Mouse (Mus musculus): ENCODE measurements at regions not wholly inside any gene's neighbourhood (a gene's known extent, or its start where the extent isn't known, plus 50 kb on each side); places are given as distances from the start of the nearest gene placed in this dataset.

GRCm38 (mm10) chr1:43377491-43378263 is 66.7 kb upstream of the Nck2 start:
- Histone ChIP-seq H3K9ac (no peak overlapping the region), H3K4me2 (replicated peaks) (no peak overlapping the region), H3K4me3 (no peak overlapping the region), H3K27me3 (no peaks in the 10 kb centered on the region), H3K9me3 (no peaks in the 10 kb centered on the region), H3K4me1 (no peaks in the 10 kb centered on the region), H3K36me3 (no peaks in the 10 kb centered on the region), H3K27ac (no peak overlapping the region)
- WGBS = 93% methylated on average over 4 of the region's 4 CpGs
- no peak for ATAC-seq (ENCODE audit: insufficient number of reproducible peaks, insufficient read depth, low FRiP score, low TSS enrichment)

GRCm38 (mm10) chr1:43385008-43385407 is 59.4 kb upstream of the Nck2 start:
- Histone ChIP-seq H3K4me3 (no peak overlapping the region), H3K4me2 (replicated peaks) (no peak overlapping the region)

GRCm38 (mm10) chr1:43394035-43394434 is 50.3 kb upstream of the Nck2 start:
- WGBS = 87% methylated on average over 2 of the region's 2 CpGs
- Histone ChIP-seq H3K4me3 (no peak overlapping the region), H3K4me2 (replicated peaks) (no peak overlapping the region), H3K4me1 (no peaks in the 10 kb centered on the region), H3K9ac (no peak overlapping the region), H3K9me3 (no peaks in the 10 kb centered on the region), H3K27me3 (no peaks in the 10 kb centered on the region), H3K36me3 (no peaks in the 10 kb centered on the region), H3K27ac (no peak overlapping the region)
- no peak for ATAC-seq (ENCODE audit: insufficient number of reproducible peaks, insufficient read depth, low FRiP score, low TSS enrichment)

More at GRCm38 (mm10) chr1:43385008-43385407, 59.4 kb upstream of the Nck2 start:
- Histone ChIP-seq H3K27ac (no peak overlapping the region), H3K36me3 (no peaks in the 10 kb centered on the region), H3K9me3 (no peaks in the 10 kb centered on the region), H3K4me1 (no peaks in the 10 kb centered on the region), H3K27me3 (no peaks in the 10 kb centered on the region), H3K9ac (no peak overlapping the region)
- no peak for ATAC-seq (ENCODE audit: insufficient number of reproducible peaks, insufficient read depth, low FRiP score, low TSS enrichment)
